Mouse (Mus musculus): ENCODE results near the gene Ulk4. TPM values are rescaled to one million over a fixed set of nuclear protein-coding genes. Genes with fewer than 3 reads are reported as not detected.
A peak's percentile ranks its signal among the peaks of the same experiment; 100 is the strongest.

Ulk4 gene
- polyA plus RNA-seq, 1 experiment from 2014 or later, result 213 TPM

- Histone ChIP-seq H3K36me3 (replicated peaks; ENCODE audit: control insufficient read depth, insufficient read depth, low read depth, low read length) (no peaks in the 10 kb centered on the region), H3K9ac (replicated peaks; ENCODE audit: low read length) (no peak overlapping the region), H3K4me3 (ENCODE audit: low read depth, low read length) (no peak overlapping the region), H3K9me3 (replicated peaks; ENCODE audit: control insufficient read depth, low read length) (no peaks in the 10 kb centered on the region), H3K27ac (replicated peaks; ENCODE audit: low read depth, low read length) (no peak overlapping the region), H3K4me2 (ENCODE audit: low read depth, low read length) (no peak overlapping the region), H3K27me3 (ENCODE audit: control insufficient read depth, insufficient read depth, low read length) (no peaks in the 10 kb centered on the region), H3K4me1 (ENCODE audit: control insufficient read depth, insufficient read depth, low read length) (no peaks in the 10 kb centered on the region)
- WGBS, result 94% methylated on average over 8 of the region's 8 CpGs
- no peak for ATAC-seq (replicated peaks; ENCODE audit: insufficient number of reproducible peaks, low FRiP score, low TSS enrichment, low read depth)
- DNase-seq (ENCODE audit: low spot score), result no peak
These were observed 148.1 kb downstream of the Ulk4 start for GRCm38 (mm10) chr9:121128934-121129333.

GRCm38 (mm10) chr9:121127025-121127424 lies 150.0 kb downstream of the Ulk4 start:
- H3K4me1 ChIP-seq (ENCODE audit: control insufficient read depth, insufficient read depth, low read length), result no peaks in the 10 kb centered on the region
- H3K27me3 ChIP-seq (ENCODE audit: control insufficient read depth, insufficient read depth, low read length), result no peaks in the 10 kb centered on the region
- no peaks in the 10 kb centered on the region for H3K36me3 ChIP-seq (replicated peaks; ENCODE audit: control insufficient read depth, insufficient read depth, low read depth, low read length)
- no peak overlapping the region for H3K27ac ChIP-seq (replicated peaks; ENCODE audit: low read depth, low read length)
- H3K9ac ChIP-seq (replicated peaks; ENCODE audit: low read length), result no peak overlapping the region
- peak; percentile 11 for DNase-seq (ENCODE audit: low spot score)
- WGBS, result 69% methylated on average over 2 of the region's 2 CpGs
- no peak overlapping the region for H3K4me3 ChIP-seq (ENCODE audit: low read depth, low read length)
- H3K4me2 ChIP-seq (ENCODE audit: low read depth, low read length), result no peak overlapping the region
- no peaks in the 10 kb centered on the region for H3K9me3 ChIP-seq (replicated peaks; ENCODE audit: control insufficient read depth, low read length)
- no peak for ATAC-seq (replicated peaks; ENCODE audit: insufficient number of reproducible peaks, low FRiP score, low TSS enrichment, low read depth)

GRCm38 (mm10) chr9:121124705-121125104 lies 152.3 kb downstream of the Ulk4 start:
- Histone ChIP-seq H3K27me3 (ENCODE audit: control insufficient read depth, insufficient read depth, low read length) (no peaks in the 10 kb centered on the region), H3K4me3 (ENCODE audit: low read depth, low read length) (no peak overlapping the region), H3K27ac (replicated peaks; ENCODE audit: low read depth, low read length) (no peak overlapping the region), H3K9ac (replicated peaks; ENCODE audit: low read length) (no peak overlapping the region), H3K36me3 (replicated peaks; ENCODE audit: control insufficient read depth, insufficient read depth, low read depth, low read length) (no peaks in the 10 kb centered on the region), H3K4me2 (ENCODE audit: low read depth, low read length) (no peak overlapping the region), H3K9me3 (replicated peaks; ENCODE audit: control insufficient read depth, low read length) (no peaks in the 10 kb centered on the region), H3K4me1 (ENCODE audit: control insufficient read depth, insufficient read depth, low read length) (no peaks in the 10 kb centered on the region)
- WGBS, result 77% methylated on average over 8 of the region's 8 CpGs
- no peak for DNase-seq (ENCODE audit: low spot score)
- ATAC-seq (replicated peaks; ENCODE audit: insufficient number of reproducible peaks, low FRiP score, low TSS enrichment, low read depth), result no peak

GRCm38 (mm10) chr9:121122039-121122438 lies 155.0 kb downstream of the Ulk4 start:
- ATAC-seq (replicated peaks; ENCODE audit: insufficient number of reproducible peaks, low FRiP score, low TSS enrichment, low read depth), result no peak
- no peak for DNase-seq (ENCODE audit: low spot score)
- Histone ChIP-seq H3K4me3 (ENCODE audit: low read depth, low read length) (no peak overlapping the region), H3K9ac (replicated peaks; ENCODE audit: low read length) (no peak overlapping the region), H3K4me2 (ENCODE audit: low read depth, low read length) (no peak overlapping the region), H3K27me3 (ENCODE audit: control insufficient read depth, insufficient read depth, low read length) (no peaks in the 10 kb centered on the region), H3K27ac (replicated peaks; ENCODE audit: low read depth, low read length) (no peak overlapping the region), H3K9me3 (replicated peaks; ENCODE audit: control insufficient read depth, low read length) (no peaks in the 10 kb centered on the region), H3K36me3 (replicated peaks; ENCODE audit: control insufficient read depth, insufficient read depth, low read depth, low read length) (no peaks in the 10 kb centered on the region), H3K4me1 (ENCODE audit: control insufficient read depth, insufficient read depth, low read length) (no peaks in the 10 kb centered on the region)
- WGBS, result 71% methylated on average over 5 of the region's 5 CpGs

- 78% methylated on average over 4 of the region's 4 CpGs for WGBS
- no peaks in the 10 kb centered on the region for H3K27me3 ChIP-seq (ENCODE audit: control insufficient read depth, insufficient read depth, low read length)
- no peak overlapping the region for H3K4me3 ChIP-seq (ENCODE audit: low read depth, low read length)
- H3K36me3 ChIP-seq (replicated peaks; ENCODE audit: control insufficient read depth, insufficient read depth, low read depth, low read length), result no peaks in the 10 kb centered on the region
- H3K9ac ChIP-seq (replicated peaks; ENCODE audit: low read length), result no peak overlapping the region
- no peaks in the 10 kb centered on the region for H3K4me1 ChIP-seq (ENCODE audit: control insufficient read depth, insufficient read depth, low read length)
- H3K27ac ChIP-seq (replicated peaks; ENCODE audit: low read depth, low read length), result no peak overlapping the region
- no peak overlapping the region for H3K4me2 ChIP-seq (ENCODE audit: low read depth, low read length)
- no peak for ATAC-seq (replicated peaks; ENCODE audit: insufficient number of reproducible peaks, low FRiP score, low TSS enrichment, low read depth)
- H3K9me3 ChIP-seq (replicated peaks; ENCODE audit: control insufficient read depth, low read length), result no peaks in the 10 kb centered on the region
- DNase-seq (ENCODE audit: low spot score), result no peak
These were observed 159.1 kb downstream of the Ulk4 start for GRCm38 (mm10) chr9:121117936-121118335.

GRCm38 (mm10) chr9:121112131-121112530 lies 164.9 kb downstream of the Ulk4 start:
- Histone ChIP-seq H3K9me3 (replicated peaks; ENCODE audit: control insufficient read depth, low read length) (no peaks in the 10 kb centered on the region), H3K27me3 (ENCODE audit: control insufficient read depth, insufficient read depth, low read length) (no peaks in the 10 kb centered on the region), H3K27ac (replicated peaks; ENCODE audit: low read depth, low read length) (no peak overlapping the region), H3K36me3 (replicated peaks; ENCODE audit: control insufficient read depth, insufficient read depth, low read depth, low read length) (no peaks in the 10 kb centered on the region), H3K4me2 (ENCODE audit: low read depth, low read length) (no peak overlapping the region), H3K9ac (replicated peaks; ENCODE audit: low read length) (no peak overlapping the region), H3K4me3 (ENCODE audit: low read depth, low read length) (no peak overlapping the region), H3K4me1 (ENCODE audit: control insufficient read depth, insufficient read depth, low read length) (no peaks in the 10 kb centered on the region)
- WGBS, result 75% methylated on average over 1 of the region's 1 CpGs
- ATAC-seq (replicated peaks; ENCODE audit: insufficient number of reproducible peaks, low FRiP score, low TSS enrichment, low read depth) (no peak), DNase-seq (ENCODE audit: low spot score) (no peak)

- Histone ChIP-seq H3K4me2 (ENCODE audit: low read depth, low read length) (no peak overlapping the region), H3K4me1 (ENCODE audit: control insufficient read depth, insufficient read depth, low read length) (no peaks in the 10 kb centered on the region), H3K36me3 (replicated peaks; ENCODE audit: control insufficient read depth, insufficient read depth, low read depth, low read length) (no peaks in the 10 kb centered on the region), H3K27me3 (ENCODE audit: control insufficient read depth, insufficient read depth, low read length) (no peaks in the 10 kb centered on the region), H3K4me3 (ENCODE audit: low read depth, low read length) (no peak overlapping the region), H3K9ac (replicated peaks; ENCODE audit: low read length) (no peak overlapping the region), H3K27ac (replicated peaks; ENCODE audit: low read depth, low read length) (no peak overlapping the region), H3K9me3 (replicated peaks; ENCODE audit: control insufficient read depth, low read length) (no peaks in the 10 kb centered on the region)
- 16% methylated on average over 10 of the region's 10 CpGs for WGBS
- DNase-seq (ENCODE audit: low spot score) (peak; percentile 86), ATAC-seq (replicated peaks; ENCODE audit: insufficient number of reproducible peaks, low FRiP score, low TSS enrichment, low read depth) (no peak)
These were observed 168.9 kb downstream of the Ulk4 start for GRCm38 (mm10) chr9:121108110-121108509.

- H3K27me3 ChIP-seq (ENCODE audit: control insufficient read depth, insufficient read depth, low read length), result no peaks in the 10 kb centered on the region
- no peak overlapping the region for H3K9ac ChIP-seq (replicated peaks; ENCODE audit: low read length)
- H3K27ac ChIP-seq (replicated peaks; ENCODE audit: low read depth, low read length), result no peak overlapping the region
- ATAC-seq (replicated peaks; ENCODE audit: insufficient number of reproducible peaks, low FRiP score, low TSS enrichment, low read depth), result no peak
- no peaks in the 10 kb centered on the region for H3K4me1 ChIP-seq (ENCODE audit: control insufficient read depth, insufficient read depth, low read length)
- no peak overlapping the region for H3K4me3 ChIP-seq (ENCODE audit: low read depth, low read length)
- no peaks in the 10 kb centered on the region for H3K36me3 ChIP-seq (replicated peaks; ENCODE audit: control insufficient read depth, insufficient read depth, low read depth, low read length)
- 70% methylated on average over 5 of the region's 5 CpGs for WGBS
- H3K9me3 ChIP-seq (replicated peaks; ENCODE audit: control insufficient read depth, low read length), result no peaks in the 10 kb centered on the region
- no peak for DNase-seq (ENCODE audit: low spot score)
- no peak overlapping the region for H3K4me2 ChIP-seq (ENCODE audit: low read depth, low read length)
These were observed 169.4 kb downstream of the Ulk4 start for GRCm38 (mm10) chr9:121107643-121108042.
